Mouse (Mus musculus): Measurements from ENCODE around the gene Gm45808. TPM values are rescaled to one million over a fixed set of nuclear protein-coding genes. Genes with fewer than 3 reads are reported as not detected.

The Gm45808 gene
- polyA plus RNA-seq, 1 experiment from 2014 or later: not detected

DNA sequence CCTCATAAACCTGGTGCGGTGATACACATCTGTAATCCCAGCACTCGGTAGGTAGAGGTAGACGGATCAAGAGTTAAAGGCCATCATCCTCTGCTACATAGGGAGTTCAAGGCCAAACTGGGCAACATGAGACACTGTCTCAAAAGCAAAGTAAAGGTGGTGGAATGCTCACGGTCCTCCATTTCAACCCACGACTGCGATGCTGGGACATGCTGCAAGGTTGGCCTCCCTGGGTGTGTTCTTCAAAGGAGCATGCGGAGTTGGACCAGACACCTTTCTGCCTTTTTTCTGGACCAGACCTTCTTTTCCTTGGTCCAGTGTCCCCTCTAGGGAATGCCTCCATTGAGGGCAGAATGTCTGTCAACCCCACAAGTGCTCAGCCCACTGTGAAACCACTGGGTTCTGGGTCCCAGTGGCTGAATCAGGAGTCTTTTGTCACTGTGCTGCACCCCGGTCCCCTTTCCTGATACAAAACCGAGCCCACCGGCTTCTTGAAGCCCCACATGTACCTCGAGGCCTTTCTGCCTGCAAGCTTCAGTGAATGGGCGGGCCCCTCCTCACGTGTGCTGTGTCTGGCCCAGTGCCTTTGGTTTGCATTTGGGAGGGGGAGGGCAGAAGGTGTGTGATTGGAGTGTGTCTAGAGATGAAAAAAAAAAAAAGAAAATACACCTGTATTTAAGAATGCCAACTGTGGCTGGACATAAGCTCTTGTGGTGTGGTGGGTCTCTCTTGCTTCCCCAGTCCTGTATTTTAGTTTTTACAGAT, 30.5 kb downstream of the Gm45808 start:
- no peak for ATAC-seq
- Histone ChIP-seq H3K4me3 (no peak overlapping the region), H3K27ac (no peak overlapping the region), H3K9me3 (replicated peaks) (no peaks in the 10 kb centered on the region), H3K4me2 (no peak overlapping the region), H3K9ac (no peak overlapping the region), H3K4me1 (peaks cover 36% of the 10 kb centered on the region), H3K27me3 (no peaks in the 10 kb centered on the region), H3K36me3 (ENCODE audit: poor library complexity, severe bottlenecking) (peaks cover 61% of the 10 kb centered on the region)
- WGBS: 76% methylated on average over 13 of the region's 13 CpGs

DNA sequence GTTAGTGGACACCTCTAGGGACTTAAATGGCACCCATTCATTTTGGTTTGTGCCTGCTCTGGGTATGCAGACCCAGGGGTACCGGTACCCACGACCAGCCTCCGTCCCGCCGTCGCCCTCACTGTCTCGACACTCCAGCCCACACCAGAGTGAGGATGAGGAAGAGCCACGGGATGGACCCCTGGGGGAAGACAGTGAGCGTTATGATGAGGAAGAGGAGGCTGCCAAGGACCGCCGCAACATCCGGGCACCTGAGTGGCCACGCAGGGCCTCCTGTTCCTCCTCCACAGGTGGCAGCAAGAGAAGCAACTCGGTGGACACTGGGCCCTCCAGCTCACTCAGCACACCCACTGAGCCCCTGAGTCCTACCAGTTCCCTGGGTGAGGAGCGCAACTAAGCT, 31.6 kb downstream of the Gm45808 start:
- H3K4me3 ChIP-seq: no peak overlapping the region
- 93% methylated on average over 15 of the region's 15 CpGs for WGBS
- no peak overlapping the region for H3K27ac ChIP-seq
- peaks cover 25% of the 10 kb centered on the region for H3K4me1 ChIP-seq
- no peak overlapping the region for H3K4me2 ChIP-seq
- no peaks in the 10 kb centered on the region for H3K27me3 ChIP-seq
- no peaks in the 10 kb centered on the region for H3K9me3 ChIP-seq (replicated peaks)
- peaks cover 63% of the 10 kb centered on the region for H3K36me3 ChIP-seq (ENCODE audit: poor library complexity, severe bottlenecking)
- ATAC-seq: no peak
- no peak overlapping the region for H3K9ac ChIP-seq

DNA sequence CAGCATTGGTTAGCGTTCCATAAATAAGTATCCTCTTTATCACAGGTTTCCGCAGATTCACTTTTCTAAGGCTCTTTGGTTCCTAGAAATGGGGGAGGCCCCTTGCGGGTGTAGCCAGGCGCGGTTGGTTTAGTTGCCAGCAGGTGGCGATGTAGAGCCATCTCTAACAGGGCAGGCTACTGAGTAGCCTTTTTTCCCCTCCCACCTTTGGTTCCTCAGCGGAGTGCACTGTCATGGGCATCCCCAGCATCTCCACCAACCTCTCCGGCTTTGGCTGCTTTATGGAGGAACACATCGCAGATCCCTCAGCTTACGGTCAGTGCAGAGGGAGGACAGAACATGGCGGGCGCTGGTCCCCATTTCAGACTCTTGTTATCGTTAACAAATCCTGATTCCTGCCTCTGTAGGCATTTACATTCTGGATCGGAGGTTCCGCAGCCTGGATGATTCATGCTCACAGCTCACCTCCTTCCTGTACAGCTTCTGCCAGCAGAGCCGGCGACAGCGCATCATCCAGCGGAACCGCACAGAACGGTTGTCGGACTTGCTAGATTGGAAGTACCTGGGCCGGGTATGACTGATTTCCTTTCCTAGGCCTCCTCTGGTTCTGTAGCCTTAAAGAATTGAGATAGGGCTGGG, 35.1 kb downstream of the Gm45808 start:
- Histone ChIP-seq H3K4me1 (peaks cover 4% of the 10 kb centered on the region; the same call in 1 of the 2 replicates), H3K4me2 (no peak overlapping the region), H3K4me3 (no peak overlapping the region), H3K27me3 (no peaks in the 10 kb centered on the region), H3K27ac (no peak overlapping the region), H3K9ac (peak overlapping the region; percentile 23; the same call in 1 of the 2 replicates), H3K36me3 (ENCODE audit: poor library complexity, severe bottlenecking) (peaks cover 59% of the 10 kb centered on the region), H3K9me3 (replicated peaks) (no peaks in the 10 kb centered on the region)
- WGBS: 54% methylated on average over 23 of the region's 23 CpGs
- peak; percentile 74 for ATAC-seq

DNA sequence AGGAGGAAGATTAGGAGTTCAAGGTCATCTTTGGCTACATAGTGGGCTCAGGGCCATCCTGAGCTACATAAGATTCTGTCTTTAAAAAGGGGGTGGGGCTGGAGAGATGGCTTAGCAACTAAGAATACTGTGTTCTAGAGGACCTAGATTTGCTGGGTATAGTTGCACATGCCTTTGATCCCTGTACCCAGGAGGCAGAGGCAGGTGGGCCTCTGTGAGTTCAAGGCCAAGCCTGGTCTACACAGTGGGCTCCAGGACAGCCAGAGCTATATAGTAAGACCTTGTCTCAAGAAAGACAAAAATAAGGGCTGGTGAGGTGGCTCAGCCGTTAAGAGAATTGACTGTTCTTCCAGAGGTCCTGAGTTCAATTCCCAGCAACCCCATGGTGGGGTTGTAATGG, 36.6 kb downstream of the Gm45808 start:
- no peaks in the 10 kb centered on the region for H3K27me3 ChIP-seq
- 90% methylated on average over 1 of the region's 1 CpGs for WGBS
- H3K27ac ChIP-seq: no peak overlapping the region
- no peak overlapping the region for H3K4me2 ChIP-seq
- no peak overlapping the region for H3K9ac ChIP-seq
- H3K9me3 ChIP-seq (replicated peaks): no peaks in the 10 kb centered on the region
- H3K4me3 ChIP-seq: no peak overlapping the region
- no peak for ATAC-seq
- H3K4me1 ChIP-seq: no peaks in the 10 kb centered on the region
- peaks cover 51% of the 10 kb centered on the region for H3K36me3 ChIP-seq (ENCODE audit: poor library complexity, severe bottlenecking)

DNA sequence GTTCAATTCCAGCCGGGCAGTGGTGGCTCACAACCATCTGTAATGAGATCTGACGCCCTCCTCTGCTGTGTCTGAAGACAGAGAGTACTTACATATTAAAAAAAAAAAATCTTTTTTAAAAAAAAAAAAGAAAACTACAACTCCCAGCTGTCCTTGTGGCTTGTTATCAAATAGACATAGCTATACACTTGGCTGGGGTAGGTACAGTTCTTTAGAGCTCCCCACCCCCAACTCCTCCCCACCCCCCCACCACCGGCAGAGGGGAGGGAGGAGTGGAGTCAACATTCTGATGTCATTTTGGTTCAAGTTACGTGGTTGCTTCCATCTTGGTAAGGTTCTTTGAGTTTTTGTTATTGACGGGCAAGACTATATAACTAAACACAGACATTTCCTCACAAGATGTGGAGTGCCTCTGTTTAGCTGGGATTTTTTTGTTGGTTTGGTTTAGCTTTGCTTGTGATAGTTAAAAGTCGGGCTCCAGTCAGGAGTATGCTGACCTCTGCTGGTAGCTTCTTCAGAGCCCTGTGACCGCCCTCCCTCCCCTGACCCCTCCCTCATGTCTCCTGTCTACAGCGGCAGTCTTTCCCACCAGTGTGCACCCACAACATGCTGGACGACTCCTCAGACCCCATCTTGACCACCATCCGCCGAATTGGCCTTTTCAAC, 39.2 kb downstream of the Gm45808 start:
- Histone ChIP-seq H3K4me3 (no peak overlapping the region), H3K36me3 (ENCODE audit: poor library complexity, severe bottlenecking) (peaks cover 57% of the 10 kb centered on the region), H3K27ac (no peak overlapping the region), H3K4me2 (no peak overlapping the region), H3K4me1 (no peaks in the 10 kb centered on the region), H3K27me3 (no peaks in the 10 kb centered on the region), H3K9ac (no peak overlapping the region), H3K9me3 (replicated peaks) (no peaks in the 10 kb centered on the region)
- ATAC-seq: no peak
- WGBS: 44% methylated on average over 11 of the region's 11 CpGs

DNA sequence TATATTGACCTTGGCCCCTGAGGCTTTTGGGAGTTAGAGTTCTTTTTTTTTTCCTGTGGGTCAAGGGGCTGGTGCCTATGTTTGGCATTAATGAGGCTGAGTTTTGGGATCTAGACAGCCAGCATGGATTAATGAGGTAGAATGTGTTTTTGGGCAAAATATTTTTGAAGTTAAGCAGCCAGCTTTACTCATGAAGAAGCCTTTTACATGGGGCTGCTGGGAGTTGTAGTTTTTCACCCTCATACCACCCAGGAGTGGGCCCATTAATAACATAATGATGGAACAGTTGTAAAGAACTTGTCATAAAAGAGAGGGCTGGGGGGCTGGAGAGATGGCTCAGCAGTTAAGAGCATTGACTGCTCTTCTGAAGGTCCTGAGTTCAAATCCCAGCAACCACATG, 40.0 kb downstream of the Gm45808 start:
- H3K9ac ChIP-seq: no peak overlapping the region
- no peak overlapping the region for H3K4me2 ChIP-seq
- H3K9me3 ChIP-seq (replicated peaks): no peaks in the 10 kb centered on the region
- peaks cover 54% of the 10 kb centered on the region for H3K36me3 ChIP-seq (ENCODE audit: poor library complexity, severe bottlenecking)
- ATAC-seq: no peak
- H3K27me3 ChIP-seq: no peaks in the 10 kb centered on the region
- H3K27ac ChIP-seq: no peak overlapping the region
- H3K4me3 ChIP-seq: no peak overlapping the region
- H3K4me1 ChIP-seq: no peaks in the 10 kb centered on the region

DNA sequence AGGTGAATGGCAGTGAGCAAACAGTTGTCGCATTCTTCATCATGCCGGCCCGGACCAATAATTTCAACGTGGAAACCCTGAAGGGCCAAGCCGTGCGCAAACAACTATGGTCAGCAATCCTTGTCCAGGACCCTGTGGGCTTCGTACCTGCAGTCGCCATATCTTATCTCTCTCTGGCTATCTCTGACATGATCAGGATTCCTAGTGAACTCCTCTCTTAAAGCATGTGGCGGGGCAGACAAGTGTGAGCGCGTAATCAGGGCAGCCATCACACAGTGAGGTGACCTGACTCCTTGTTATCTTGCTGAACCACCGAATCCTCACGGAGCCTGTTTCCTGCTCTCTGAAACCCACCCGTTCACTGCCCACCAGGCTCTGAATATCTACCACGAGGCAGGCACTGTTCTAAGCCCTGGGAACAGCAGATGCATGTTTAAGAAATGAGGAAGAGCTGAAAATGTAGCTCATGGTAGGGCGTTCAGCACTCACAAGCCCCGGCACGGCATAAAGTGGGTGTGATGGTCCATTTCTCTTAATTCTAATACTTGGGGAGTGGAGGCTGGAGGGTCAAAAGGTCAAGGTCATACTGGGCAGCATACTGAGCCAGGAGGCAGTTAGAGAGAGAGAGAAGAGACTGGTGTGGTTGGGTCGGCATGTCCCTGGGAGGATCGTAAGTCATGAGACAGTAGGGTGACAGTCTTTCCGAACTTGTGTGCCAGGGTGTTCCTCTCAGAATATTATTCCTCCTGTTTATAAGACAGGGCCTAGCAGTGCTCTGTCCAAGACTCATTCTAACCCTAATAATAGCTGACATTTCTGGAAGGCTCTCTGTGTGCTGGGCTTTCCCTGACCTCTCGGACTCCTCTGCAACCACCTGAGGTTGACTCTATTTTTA, 42.8 kb downstream of the Gm45808 start:
- WGBS: 92% methylated on average over 22 of the region's 22 CpGs
- peaks cover 54% of the 10 kb centered on the region for H3K36me3 ChIP-seq (ENCODE audit: poor library complexity, severe bottlenecking)

DNA sequence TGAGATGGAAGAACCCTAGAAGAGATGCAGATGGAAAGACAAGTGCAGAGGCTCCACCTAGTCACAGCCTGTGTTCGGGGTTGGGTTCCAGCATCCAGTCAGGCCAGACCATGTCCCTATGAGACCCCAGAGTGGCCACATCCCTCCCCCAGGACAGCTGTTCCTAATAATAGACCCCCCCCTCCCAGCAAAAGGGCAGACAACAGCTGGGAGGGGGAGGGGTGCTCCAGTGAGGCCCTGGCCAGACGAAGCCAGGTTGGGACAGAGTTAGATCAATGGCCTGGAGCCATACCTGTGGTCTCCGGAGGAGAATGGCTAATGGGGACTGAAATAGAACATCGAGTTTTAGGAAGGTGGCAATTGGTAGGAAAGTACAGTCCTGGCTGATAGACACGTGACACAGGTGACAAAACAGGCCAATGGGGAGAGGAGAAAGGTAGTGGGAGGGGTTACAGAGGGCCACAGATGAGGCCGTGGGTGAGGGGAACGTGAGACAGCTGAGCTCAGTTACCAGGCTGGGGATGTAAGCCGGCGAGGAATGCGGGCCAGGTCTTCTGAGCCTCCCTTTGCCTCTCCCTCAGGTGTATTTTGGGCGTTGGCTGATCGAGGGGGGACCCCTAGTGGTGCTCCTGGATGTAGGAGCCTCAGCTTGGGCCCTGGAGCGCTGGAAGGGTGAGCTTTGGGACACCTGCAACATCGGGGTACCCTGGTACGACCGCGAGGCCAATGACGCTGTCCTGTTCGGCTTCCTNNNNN, 48.9 kb downstream of the Gm45808 start, which contains the start of gene Ruvbl2:
TSS of gene Ruvbl2 (minus strand) at position 576 of the 756 bp plus-strand sequence.
- Histone ChIP-seq H3K9me3 (replicated peaks) (no peaks in the 10 kb centered on the region), H3K27me3 (no peaks in the 10 kb centered on the region), H3K36me3 (ENCODE audit: poor library complexity, severe bottlenecking) (peaks cover 19% of the 10 kb centered on the region), H3K4me1 (peaks cover 41% of the 10 kb centered on the region), H3K4me3 (no peak within 1 kb of the TSS), H3K4me2 (peak within 1 kb of the TSS; percentile 19; the same call in 1 of the 2 replicates), H3K9ac (peak within 1 kb of the TSS; percentile 22; the same call in 1 of the 2 replicates), H3K27ac (no peak within 1 kb of the TSS)
- WGBS: 23% methylated on average over 19 of the region's 19 CpGs
- no peak for ATAC-seq

More for the DNA sequence above, 42.8 kb downstream of the Gm45808 start:
- ATAC-seq: no peak
- no peak overlapping the region for H3K4me2 ChIP-seq
- no peaks in the 10 kb centered on the region for H3K9me3 ChIP-seq (replicated peaks)
- H3K27me3 ChIP-seq: no peaks in the 10 kb centered on the region
- H3K27ac ChIP-seq: no peak overlapping the region
- H3K4me3 ChIP-seq: no peak overlapping the region
- H3K4me1 ChIP-seq: no peaks in the 10 kb centered on the region
- no peak overlapping the region for H3K9ac ChIP-seq

DNA sequence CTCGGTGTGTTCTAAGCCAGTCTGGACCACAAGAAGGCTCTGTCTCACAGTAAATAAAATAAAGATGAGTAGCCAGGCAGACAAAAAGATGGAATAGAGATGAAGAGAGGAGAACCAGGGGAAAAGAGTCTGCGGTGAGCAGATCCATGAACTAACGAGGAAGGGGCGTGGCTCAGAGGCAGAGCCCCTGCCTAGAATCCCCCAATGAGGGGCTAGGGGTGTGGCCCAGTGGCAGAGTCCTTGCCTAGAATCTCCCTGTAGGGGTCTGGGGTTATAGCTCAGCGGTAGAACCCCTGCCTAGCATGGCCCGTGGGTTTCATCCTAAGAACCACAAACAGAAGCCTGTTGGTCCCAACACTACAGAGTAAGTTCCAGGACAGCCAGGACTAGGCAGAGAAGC, 49.6 kb downstream of the Gm45808 start:
- Histone ChIP-seq H3K27me3 (no peaks in the 10 kb centered on the region), H3K36me3 (ENCODE audit: poor library complexity, severe bottlenecking) (peaks cover 19% of the 10 kb centered on the region; the same call in 1 of the 2 replicates), H3K4me3 (no peak overlapping the region), H3K4me1 (peaks cover 45% of the 10 kb centered on the region), H3K27ac (no peak overlapping the region), H3K9me3 (replicated peaks) (no peaks in the 10 kb centered on the region), H3K4me2 (no peak overlapping the region), H3K9ac (peak overlapping the region; percentile 22; the same call in 1 of the 2 replicates)
- 33% methylated on average over 6 of the region's 6 CpGs for WGBS
- ATAC-seq: no peak

DNA sequence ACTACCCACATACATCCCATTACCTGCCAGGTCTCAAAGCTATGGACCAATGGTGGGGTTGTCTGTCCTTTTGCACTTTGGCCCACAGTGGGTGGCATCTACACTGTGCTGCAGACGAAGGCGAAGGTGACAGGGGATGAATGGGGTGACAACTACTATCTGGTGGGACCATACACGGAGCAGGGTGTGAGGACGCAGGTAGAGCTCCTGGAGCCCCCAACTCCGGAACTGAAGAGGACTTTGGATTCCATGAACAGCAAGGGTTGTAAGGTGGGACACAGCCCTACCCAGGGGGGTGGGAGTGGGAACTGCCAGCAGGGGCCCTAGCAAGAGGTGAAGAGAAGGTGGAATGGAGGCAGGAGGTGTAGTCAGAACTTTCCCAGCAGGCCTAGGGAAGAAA, 50.2 kb downstream of the Gm45808 start:
- H3K4me1 ChIP-seq: peaks cover 45% of the 10 kb centered on the region

DNA sequence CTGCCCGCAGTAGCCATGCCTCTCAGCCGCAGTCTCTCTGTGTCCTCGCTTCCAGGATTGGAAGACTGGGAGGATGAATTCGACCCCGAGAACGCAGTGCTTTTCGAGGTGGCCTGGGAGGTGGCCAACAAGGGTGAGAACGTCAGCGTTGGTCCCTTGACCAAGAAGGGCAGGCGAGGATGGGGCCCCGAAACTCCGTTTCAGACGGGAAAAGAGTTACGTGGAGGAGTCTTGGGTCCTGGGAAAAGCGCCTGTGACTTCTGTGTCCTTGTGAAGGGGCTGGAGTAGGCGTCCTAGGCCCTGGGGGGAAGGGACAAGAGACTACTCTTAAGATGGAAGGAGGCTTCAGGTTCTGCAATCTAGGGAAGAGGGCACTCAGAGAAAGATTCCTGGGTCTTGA, 51.6 kb downstream of the Gm45808 start:
- no peaks in the 10 kb centered on the region for H3K27me3 ChIP-seq
- H3K9me3 ChIP-seq (replicated peaks): no peaks in the 10 kb centered on the region
- no peak for ATAC-seq
- 5% methylated on average over 16 of the region's 16 CpGs for WGBS
- peaks cover 45% of the 10 kb centered on the region for H3K4me1 ChIP-seq
- H3K4me2 ChIP-seq: peak overlapping the region; percentile 100
- peak overlapping the region; percentile 84 for H3K9ac ChIP-seq
- peak overlapping the region; percentile 89 for H3K4me3 ChIP-seq
- H3K27ac ChIP-seq: no peak overlapping the region; the same call in 1 of the 2 replicates
- H3K36me3 ChIP-seq (ENCODE audit: poor library complexity, severe bottlenecking): peaks cover 32% of the 10 kb centered on the region

More for the DNA sequence above, 50.2 kb downstream of the Gm45808 start:
- WGBS: 93% methylated on average over 5 of the region's 5 CpGs
- Histone ChIP-seq H3K27me3 (no peaks in the 10 kb centered on the region), H3K4me2 (no peak overlapping the region), H3K4me3 (no peak overlapping the region), H3K36me3 (ENCODE audit: poor library complexity, severe bottlenecking) (peaks cover 22% of the 10 kb centered on the region; the same call in 1 of the 2 replicates), H3K27ac (no peak overlapping the region), H3K9me3 (replicated peaks) (no peaks in the 10 kb centered on the region), H3K9ac (peak overlapping the region; percentile 84; the same call in 1 of the 2 replicates)
- no peak for ATAC-seq
